ENCODE assay signal across 10 mouse cellular contexts in the genomic region with DNA sequence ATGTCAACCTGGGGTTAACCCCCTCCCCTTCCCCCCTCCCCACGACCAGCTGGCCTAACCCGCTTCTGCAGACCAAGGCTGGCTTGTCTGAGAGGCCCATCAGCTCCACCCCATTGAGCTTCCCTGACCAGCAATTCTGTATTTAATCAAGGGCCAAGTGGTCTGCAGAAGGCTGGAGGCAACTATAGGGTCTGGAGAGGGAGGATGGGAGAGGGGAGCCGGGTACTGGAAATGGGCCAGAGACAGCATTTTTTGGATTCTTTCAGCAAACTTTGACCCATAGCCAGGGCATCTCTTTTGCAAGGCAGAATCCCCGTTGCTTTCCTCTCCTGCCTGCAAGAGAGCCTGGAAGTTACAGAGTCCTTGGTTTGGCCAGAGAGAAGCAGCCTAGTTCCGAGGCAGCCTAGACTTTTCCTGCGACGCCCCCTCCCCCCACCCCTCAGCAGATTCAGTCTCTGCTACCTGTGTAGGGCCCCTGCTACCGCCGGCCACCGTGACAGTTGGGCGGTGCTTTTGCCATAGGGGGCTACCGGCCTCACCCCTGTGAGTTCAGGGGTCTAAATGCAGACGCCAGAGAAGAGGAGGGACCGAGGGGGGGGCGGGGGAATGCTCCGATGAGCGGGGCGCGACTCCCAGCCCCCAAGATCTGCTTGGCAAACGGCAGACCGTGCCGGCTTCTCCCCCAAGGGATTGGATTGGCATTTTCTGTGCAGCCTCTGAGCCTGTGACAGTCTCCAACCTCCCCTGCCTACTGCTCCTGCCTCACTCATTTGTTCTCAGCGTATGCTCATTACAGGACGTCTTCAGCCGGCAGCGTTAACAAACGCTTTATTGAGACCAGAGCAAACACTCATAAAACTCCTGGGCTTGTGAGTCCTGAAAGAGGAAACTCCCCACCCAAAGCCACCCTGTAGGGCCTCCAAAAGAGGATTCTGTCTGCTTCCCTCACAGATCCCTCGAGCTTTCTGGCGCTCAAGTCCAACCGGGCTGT. TPM values are rescaled to one million over a fixed set of nuclear protein-coding genes. Genes with fewer than 3 reads are reported as not detected.
DNase-seq lines count a peak whose midpoint lies in the region; ATAC-seq and TF ChIP-seq lines count a peak whose summit lies in the region.
"Had no signal": no experiment of that assay in that cellular context is flagged by ENCODE, and none has a peak within 500 bp of the region (broad histone marks: within the 10 kb centered on the region; RNA-seq: fewer than 3 reads in every experiment).

No protein-coding gene starts in this region.

- no peaks in the 10 kb centered on the region for H3K9me3 ChIP-seq in kidney, postnatal 0 days (replicated peaks; ENCODE audit: low read length)
- H3K9me3 ChIP-seq in embryonic facial prominence, embryonic 14.5 days (ENCODE audit: control insufficient read depth, low read length), result no peaks in the 10 kb centered on the region
- no peaks in the 10 kb centered on the region for H3K9me3 ChIP-seq in limb, embryonic 10.5 days (replicated peaks)
- no peaks in the 10 kb centered on the region for H3K9me3 ChIP-seq in neural tube, embryonic 14.5 days (ENCODE audit: control insufficient read depth, low read length)

- peak overlapping the region; percentile 60 for H3K4me2 ChIP-seq in kidney, postnatal 0 days (ENCODE audit: low read length)
- peak overlapping the region; percentile 71 for H3K4me2 ChIP-seq in embryonic facial prominence, embryonic 14.5 days (ENCODE audit: low read depth, low read length)
- H3K4me2 ChIP-seq in neural tube, embryonic 14.5 days (ENCODE audit: low read depth, low read length), result peak overlapping the region; percentile 56

- H3K27ac ChIP-seq in kidney, postnatal 0 days, result no peak overlapping the region
- H3K27ac ChIP-seq in embryonic facial prominence, embryonic 14.5 days (replicated peaks; ENCODE audit: low read depth, low read length), result peak overlapping the region; percentile 75
- peak overlapping the region; percentile 85 for H3K27ac ChIP-seq in limb, embryonic 10.5 days
- no peak overlapping the region; the same call in 1 of the 2 replicates for H3K27ac ChIP-seq in neural tube, embryonic 14.5 days (ENCODE audit: low read depth, low read length)

- ATAC-seq in kidney, postnatal 0 days (replicated peaks; ENCODE audit: low FRiP score, low read depth), result 0 out of 2 replicates have a peak, but pooled peaks have one; percentile 34
- peak; percentile 38 for ATAC-seq in embryonic facial prominence, embryonic 14.5 days (ENCODE audit: low read depth)
- ATAC-seq in neural tube, embryonic 14.5 days (ENCODE audit: low read depth), result no peak; the same call in 1 of the 2 replicates

- H3K4me3 ChIP-seq in kidney, postnatal 0 days (replicated peaks; ENCODE audit: low read depth, low read length), result peak overlapping the region; percentile 27
- peak overlapping the region; percentile 33 for H3K4me3 ChIP-seq in embryonic facial prominence, embryonic 14.5 days (ENCODE audit: low read depth, low read length)
- H3K4me3 ChIP-seq in limb, embryonic 10.5 days, result peak overlapping the region; percentile 49
- H3K4me3 ChIP-seq in neural tube, embryonic 14.5 days (ENCODE audit: low read depth, low read length), result peak overlapping the region; percentile 16; the same call in 1 of the 2 replicates

- H3K27me3 ChIP-seq in kidney, postnatal 0 days (ENCODE audit: insufficient read depth, low read length), result peaks cover 37% of the 10 kb centered on the region
- H3K27me3 ChIP-seq in embryonic facial prominence, embryonic 14.5 days (replicated peaks; ENCODE audit: control insufficient read depth, insufficient read depth, low read length), result peaks cover 26% of the 10 kb centered on the region
- peaks cover 65% of the 10 kb centered on the region for H3K27me3 ChIP-seq in limb, embryonic 10.5 days (ENCODE audit: low read depth, poor library complexity, severe bottlenecking)
- peaks cover 8% of the 10 kb centered on the region for H3K27me3 ChIP-seq in neural tube, embryonic 14.5 days (ENCODE audit: control insufficient read depth, insufficient read depth, low read length)

- peak; percentile 25 for DNase-seq in kidney, postnatal 0 days (ENCODE audit: low spot score)
- no peak for DNase-seq in kidney, adult 8-10 months
- DNase-seq in embryonic facial prominence, embryonic 14.5 days (ENCODE audit: low spot score), result peak; percentile 65
- peak; percentile 71 for DNase-seq in limb, embryonic 10.5 days (ENCODE audit: low spot score)
- no peak for DNase-seq in right cerebral cortex, postnatal 10 days (ENCODE audit: low spot score in 2 of 2)
- no peak for DNase-seq in left cerebral cortex, postnatal 36 days (ENCODE audit: low spot score in 2 of 2)
- no peak for DNase-seq in cerebellum, postnatal 36 days

- peaks cover 19% of the 10 kb centered on the region for H3K4me1 ChIP-seq in kidney, postnatal 0 days (replicated peaks; ENCODE audit: insufficient read depth, low read length)
- H3K4me1 ChIP-seq in embryonic facial prominence, embryonic 14.5 days (ENCODE audit: control insufficient read depth, insufficient read depth, low read length), result peaks cover 42% of the 10 kb centered on the region
- H3K4me1 ChIP-seq in limb, embryonic 10.5 days, result peaks cover 85% of the 10 kb centered on the region
- H3K4me1 ChIP-seq in neural tube, embryonic 14.5 days (ENCODE audit: control insufficient read depth, insufficient read depth, low read length), result peaks cover 24% of the 10 kb centered on the region

- no peak for TF ChIP-seq CTCF in kidney, postnatal 0 days (IDR thresholded peaks at IDR 0.05; ENCODE audit: low read depth)

- intact Hi-C loops in left cerebral cortex, postnatal 36 days (cut with DNase I), result loop anchor here (10.0 kb wide), 2 partner anchors 495 to 505 kb away; no protein-coding TSS in a partner anchor

- H3K9ac ChIP-seq in kidney, postnatal 0 days (ENCODE audit: low read depth, low read length), result no peak overlapping the region
- peak overlapping the region; percentile 59 for H3K9ac ChIP-seq in embryonic facial prominence, embryonic 14.5 days (ENCODE audit: low read depth, low read length)
- H3K9ac ChIP-seq in neural tube, embryonic 14.5 days (replicated peaks; ENCODE audit: low read depth, low read length), result peak overlapping the region; percentile 34

- 3% methylated on average over 29 of the region's 30 CpGs for WGBS in kidney, postnatal 0 days
- WGBS in embryonic facial prominence, embryonic 14.5 days, result 1% methylated on average over 24 of the region's 30 CpGs
- WGBS in limb, embryonic 10.5 days, result under 1% methylated on average over 30 of the region's 30 CpGs
- under 1% methylated on average over 29 of the region's 30 CpGs for WGBS in neural tube, embryonic 14.5 days

- H3K36me3 ChIP-seq in kidney, postnatal 0 days (ENCODE audit: insufficient read depth, low read length), result no peaks in the 10 kb centered on the region
- H3K36me3 ChIP-seq in embryonic facial prominence, embryonic 14.5 days (ENCODE audit: control insufficient read depth, insufficient read depth, low read length), result no peaks in the 10 kb centered on the region
- H3K36me3 ChIP-seq in limb, embryonic 10.5 days, result no peaks in the 10 kb centered on the region
- H3K36me3 ChIP-seq in neural tube, embryonic 14.5 days (ENCODE audit: control insufficient read depth, insufficient read depth, low read length), result no peaks in the 10 kb centered on the region

RNA-seq across cellular contexts. Expression of a gene that starts 2.9 kb away (rescaled TPM):
- polyA plus RNA-seq in kidney, postnatal 0 days (2015; fragmentation: Nextera tagmentation; extraction: Ambion mirVana), result 25.2 and 31.1 TPM in 2 replicates
- polyA plus RNA-seq in embryonic facial prominence, embryonic 14.5 days (2014; fragmentation: Nextera tagmentation; extraction: Ambion mirVana), result 918 and 968 TPM in 2 replicates
- 106 and 159 TPM in 2 replicates for polyA plus RNA-seq in limb, embryonic 10.5 days (2016; fragmentation: Nextera tagmentation; extraction: Ambion mirVana)
- 46.9 and 55.7 TPM in 2 replicates for polyA plus RNA-seq in neural tube, embryonic 14.5 days (2014; fragmentation: Nextera tagmentation; extraction: Ambion mirVana)
- 1 to 10 TPM; 1.8 to 5.6 TPM for total RNA-seq in left cerebral cortex, postnatal 36 days (2021)
- total RNA-seq: MEL; neutrophil, adult 5-6 weeks had no signal

Comparison
In these comparisons a context has a peak if more than half of its experiments do, and no peak if none do; other contexts are left out.
1. DNase-seq: peak in kidney, postnatal 0 days (single experiment), embryonic facial prominence, embryonic 14.5 days (single experiment) and limb, embryonic 10.5 days (single experiment); none in kidney, adult 8-10 months (0 of 2), right cerebral cortex, postnatal 10 days (0 of 2), left cerebral cortex, postnatal 36 days (0 of 2) and cerebellum, postnatal 36 days (0 of 2).
2. H3K27ac ChIP-seq: peak in embryonic facial prominence, embryonic 14.5 days (single experiment) and limb, embryonic 10.5 days (single experiment); none in kidney, postnatal 0 days (single experiment) and neural tube, embryonic 14.5 days (single experiment).
3. Peak in every context shown above with its lines, with median percentiles within 50 percentile points of each other: H3K4me2 ChIP-seq and H3K4me3 ChIP-seq.